Mouse (Mus musculus): Measurements from ENCODE around the gene Gm9125. TPM values are rescaled to one million over a fixed set of nuclear protein-coding genes. Genes with fewer than 3 reads are reported as not detected.

Gm9125 gene
- polyA plus RNA-seq (2012; rRNA removed; ENCODE audit: low replicate concordance): not detected in 2 replicates

DNA sequence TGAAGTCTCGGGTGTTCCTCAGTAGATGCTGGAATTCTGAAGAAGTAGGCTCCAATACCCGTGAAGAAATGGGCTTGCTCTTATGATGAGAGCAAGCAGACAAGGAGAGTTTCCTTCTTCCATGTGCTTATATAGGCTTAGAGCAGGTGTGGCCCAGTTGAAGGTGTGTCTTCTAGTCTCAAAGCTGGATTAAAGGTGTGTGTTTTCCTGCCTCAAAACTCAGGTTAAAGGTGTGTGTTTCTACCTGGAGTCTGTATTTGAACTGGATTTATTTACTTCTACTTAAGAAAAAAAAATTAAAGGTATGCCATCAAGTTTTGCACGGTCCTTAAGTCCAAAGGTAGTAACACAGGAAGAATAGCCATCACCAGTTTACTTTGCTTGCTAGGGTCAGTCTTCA, at the start of gene Gm9125:
TSS of gene Gm9125 (minus strand) at position 101 of the 400 bp plus-strand sequence.

DNA sequence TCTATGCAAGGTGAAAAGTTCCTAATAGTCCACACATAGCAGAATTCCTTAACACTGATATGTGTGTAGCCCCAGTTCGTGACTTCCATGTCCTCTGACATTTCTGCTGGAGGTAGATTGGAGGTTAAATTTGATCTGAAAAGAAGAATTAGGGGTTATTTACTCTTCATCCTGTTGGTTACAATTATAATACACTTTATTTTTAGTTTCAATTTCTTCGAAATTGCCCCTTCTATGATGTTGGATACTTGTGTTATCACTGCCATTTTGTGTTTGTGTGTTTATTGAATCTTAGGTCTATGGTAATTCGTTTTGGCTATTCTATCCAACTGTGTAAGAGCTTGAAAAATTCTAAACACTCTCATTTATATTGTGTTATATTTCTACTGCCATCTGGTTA, 17.9 kb upstream of the Gm9125 start, which contains the start of gene Gm10697:
TSS of gene Gm10697 (minus strand) at position 101 of the 400 bp plus-strand sequence.

Other genes starting within 250 kb of the Gm9125 start
- not detected in 2 replicates for gene Tdpoz3, start 228.9 kb downstream of the Gm9125 start, polyA plus RNA-seq (2012; rRNA removed; ENCODE audit: low replicate concordance)
- not detected in 2 replicates for gene Gm9117, start 111.3 kb downstream of the Gm9125 start, polyA plus RNA-seq (2012; rRNA removed; ENCODE audit: low replicate concordance)
- gene Tdpoz5, start 93.6 kb downstream of the Gm9125 start, polyA plus RNA-seq (2012; rRNA removed; ENCODE audit: low replicate concordance): not detected in 2 replicates
- gene Gm10697, start 17.8 kb upstream of the Gm9125 start, polyA plus RNA-seq (2012; rRNA removed; ENCODE audit: low replicate concordance): not detected in 2 replicates
- gene Gm10696, start 123.3 kb upstream of the Gm9125 start, polyA plus RNA-seq (2012; rRNA removed; ENCODE audit: low replicate concordance): not detected in 2 replicates
- gene Gm5286, start 141.8 kb upstream of the Gm9125 start, polyA plus RNA-seq (2012; rRNA removed; ENCODE audit: low replicate concordance): not detected in 2 replicates
- not detected in 2 replicates for gene Gm4778, start 209.2 kb upstream of the Gm9125 start, polyA plus RNA-seq (2012; rRNA removed; ENCODE audit: low replicate concordance)

Data from mammary gland, adult 2 months (tissue).